ENCODE assay signal across 26 mouse cellular contexts in genomic region chrX:57374029-57374428, GRCm38 (mm10). TPM values are rescaled to one million over a fixed set of nuclear protein-coding genes. Genes with fewer than 3 reads are reported as not detected.
DNase-seq lines count a peak whose midpoint lies in the region; ATAC-seq lines count a peak whose summit lies in the region.
"Had no signal": no experiment of that assay in that cellular context is flagged by ENCODE, and none has a peak within 500 bp of the region (broad histone marks: within the 10 kb centered on the region; RNA-seq: fewer than 3 reads in every experiment).

No protein-coding gene starts in this region.

- H3K27me3 ChIP-seq in liver, embryonic 12.5 days (replicated peaks) = no peaks in the 10 kb centered on the region
- no peaks in the 10 kb centered on the region for H3K27me3 ChIP-seq in liver, embryonic 13.5 days
- no peaks in the 10 kb centered on the region for H3K27me3 ChIP-seq in liver, embryonic 15.5 days
- H3K27me3 ChIP-seq: embryonic facial prominence, embryonic 12.5 days; forebrain, embryonic 12.5 days had no signal

- H3K9ac ChIP-seq in liver, embryonic 12.5 days = peak overlapping the region; percentile 48; the same call in 1 of the 2 replicates
- H3K9ac ChIP-seq in liver, embryonic 13.5 days = peak overlapping the region; percentile 47
- H3K9ac ChIP-seq in liver, embryonic 15.5 days = no peak overlapping the region
- H3K9ac ChIP-seq: embryonic facial prominence, embryonic 12.5 days; forebrain, embryonic 12.5 days; forebrain, postnatal 0 days had no signal

- H3K4me3 ChIP-seq in liver, embryonic 12.5 days = no peak overlapping the region; the same call in 1 of the 2 replicates
- H3K4me3 ChIP-seq in liver, embryonic 13.5 days (replicated peaks) = no peak overlapping the region
- H3K4me3 ChIP-seq in liver, embryonic 15.5 days (replicated peaks) = no peak overlapping the region
- H3K4me3 ChIP-seq: embryonic facial prominence, embryonic 10.5 days; embryonic facial prominence, embryonic 12.5 days; forebrain, embryonic 10.5 days; forebrain, embryonic 12.5 days had no signal

- peak overlapping the region; percentile 88 for H3K27ac ChIP-seq in liver, embryonic 12.5 days
- H3K27ac ChIP-seq in liver, embryonic 13.5 days = peak overlapping the region; percentile 85
- peak overlapping the region; percentile 78 for H3K27ac ChIP-seq in liver, embryonic 15.5 days (replicated peaks)
- H3K27ac ChIP-seq: embryonic facial prominence, embryonic 10.5 days; embryonic facial prominence, embryonic 12.5 days; forebrain, embryonic 10.5 days; forebrain, embryonic 12.5 days had no signal

- H3K9me3 ChIP-seq in liver, embryonic 12.5 days (replicated peaks) = no peaks in the 10 kb centered on the region
- H3K9me3 ChIP-seq in liver, embryonic 13.5 days (replicated peaks) = no peaks in the 10 kb centered on the region
- H3K9me3 ChIP-seq in liver, embryonic 15.5 days (replicated peaks) = no peaks in the 10 kb centered on the region
- H3K9me3 ChIP-seq: embryonic facial prominence, embryonic 10.5 days; embryonic facial prominence, embryonic 12.5 days; forebrain, embryonic 10.5 days; forebrain, embryonic 12.5 days had no signal

- peak overlapping the region; percentile 53 for H3K4me2 ChIP-seq in liver, embryonic 12.5 days
- peak overlapping the region; percentile 48 for H3K4me2 ChIP-seq in liver, embryonic 13.5 days
- H3K4me2 ChIP-seq in liver, embryonic 15.5 days = peak overlapping the region; percentile 43
- H3K4me2 ChIP-seq: embryonic facial prominence, embryonic 12.5 days; forebrain, embryonic 12.5 days had no signal

- 50% methylated on average over 2 of the region's 2 CpGs for WGBS in liver, embryonic 12.5 days (ENCODE audit: insufficient replicate concordance)
- 41% methylated on average over 2 of the region's 2 CpGs for WGBS in liver, embryonic 13.5 days (ENCODE audit: insufficient replicate concordance)
- 40% methylated on average over 2 of the region's 2 CpGs for WGBS in liver, embryonic 15.5 days (ENCODE audit: insufficient replicate concordance)

- H3K36me3 ChIP-seq in liver, embryonic 12.5 days = peaks cover 27% of the 10 kb centered on the region
- peaks cover 20% of the 10 kb centered on the region for H3K36me3 ChIP-seq in liver, embryonic 13.5 days
- H3K36me3 ChIP-seq in liver, embryonic 15.5 days (replicated peaks) = peaks cover 18% of the 10 kb centered on the region

- no peak for DNase-seq in liver
- DNase-seq in liver, embryonic 13.5 days = no peak
- no peak for DNase-seq in layer of hippocampus, postnatal 14 days (ENCODE audit: low spot score in 2 of 2)
- DNase-seq in frontal cortex, postnatal 25 days (ENCODE audit: low spot score in 2 of 2) = no peak
- DNase-seq: adrenal gland, adult 2 months; adrenal gland, postnatal 25 days; cerebellum, adult 11-12 months; cerebellum, adult 2 months; cerebellum, adult 9-10 months; cerebellum, postnatal 10 days; cerebellum, postnatal 25 days; forebrain, postnatal 0 days had no signal

- peaks cover 39% of the 10 kb centered on the region for H3K4me1 ChIP-seq in liver, embryonic 12.5 days
- peaks cover 38% of the 10 kb centered on the region for H3K4me1 ChIP-seq in liver, embryonic 13.5 days (replicated peaks)
- peaks cover 35% of the 10 kb centered on the region for H3K4me1 ChIP-seq in liver, embryonic 15.5 days (replicated peaks)
- H3K4me1 ChIP-seq: embryonic facial prominence, embryonic 10.5 days; embryonic facial prominence, embryonic 12.5 days; forebrain, embryonic 10.5 days; forebrain, embryonic 12.5 days had no signal

- ATAC-seq in liver, embryonic 12.5 days = peak; percentile 51; the same call in 1 of the 2 replicates
- no peak for ATAC-seq in liver, embryonic 13.5 days (ENCODE audit: low read depth)
- ATAC-seq in liver, embryonic 15.5 days (ENCODE audit: insufficient read depth) = peak; percentile 60
- no peak for ATAC-seq in erythroblast, adult 5-6 weeks (replicated peaks; ENCODE audit: low FRiP score, poor library complexity, severe bottlenecking)
- ATAC-seq: forebrain, embryonic 14.5 days; forebrain, postnatal 0 days had no signal

RNA-seq across cellular contexts. Expression of gene Rbmx, which starts 18.8 kb away (rescaled TPM):
- polyA plus RNA-seq in liver, embryonic 12.5 days (2016; fragmentation: Nextera tagmentation; extraction: Ambion mirVana) = 36.4 and 37.2 TPM in 2 replicates
- 27.4 and 30.8 TPM in 2 replicates for polyA plus RNA-seq in liver, embryonic 13.5 days (2015; fragmentation: Nextera tagmentation; extraction: Ambion mirVana)
- 24.0 and 24.8 TPM in 2 replicates for polyA plus RNA-seq in liver, embryonic 15.5 days (2015; fragmentation: Nextera tagmentation; extraction: Ambion mirVana)
- 10 to 100 TPM; 65.2 to 71.4 TPM for total RNA-seq in layer of hippocampus, postnatal 14 days (2021)
- 13.4 and 13.8 TPM in 2 replicates for total RNA-seq in erythroblast, adult 5-6 weeks (2015; ENCODE audit: low replicate concordance)
- 15.5 and 18.6 TPM in 2 replicates for total RNA-seq in erythroblast, adult 5-6 weeks (2017; ENCODE audit: low replicate concordance)

RNA-seq across cellular contexts. Expression of gene Gm364, which starts 34.9 kb away (rescaled TPM):
- polyA plus RNA-seq in liver, embryonic 12.5 days (2016; fragmentation: Nextera tagmentation; extraction: Ambion mirVana) = not detected in 2 replicates
- not detected in 2 replicates for polyA plus RNA-seq in liver, embryonic 13.5 days (2015; fragmentation: Nextera tagmentation; extraction: Ambion mirVana)
- 0.05 TPM in 1 of 2 replicates, not detected in the other for polyA plus RNA-seq in liver, embryonic 15.5 days (2015; fragmentation: Nextera tagmentation; extraction: Ambion mirVana)
- not detected for total RNA-seq in layer of hippocampus, postnatal 14 days (2021)
- not detected in 2 replicates for total RNA-seq in erythroblast, adult 5-6 weeks (2015; ENCODE audit: low replicate concordance)
- not detected in 2 replicates for total RNA-seq in erythroblast, adult 5-6 weeks (2017; ENCODE audit: low replicate concordance)
- total RNA-seq: adrenal gland, adult 2 months; adrenal gland, postnatal 10 days; adrenal gland, postnatal 25 days; adrenal gland, postnatal 4 days; forebrain, postnatal 0 days; MEL had no signal
- polyA plus RNA-seq: adrenal gland, adult 2 months; cerebellum, adult 2 months; cortical plate, adult 2 months; embryonic facial prominence, embryonic 10.5 days; embryonic facial prominence, embryonic 12.5 days; embryonic facial prominence, embryonic 14.5 days; erythroblast, embryonic 14.5 days; forebrain, embryonic 10.5 days; forebrain, embryonic 12.5 days; forebrain, postnatal 0 days had no signal

RNA-seq across cellular contexts. Expression of gene Arhgef6, which starts 35.5 kb away (rescaled TPM):
- polyA plus RNA-seq in liver, embryonic 12.5 days (2016; fragmentation: Nextera tagmentation; extraction: Ambion mirVana) = 4.5 and 5.7 TPM in 2 replicates
- polyA plus RNA-seq in liver, embryonic 13.5 days (2015; fragmentation: Nextera tagmentation; extraction: Ambion mirVana) = 3.3 and 4.6 TPM in 2 replicates
- polyA plus RNA-seq in liver, embryonic 15.5 days (2015; fragmentation: Nextera tagmentation; extraction: Ambion mirVana) = 5.5 and 5.7 TPM in 2 replicates
- total RNA-seq in layer of hippocampus, postnatal 14 days (2021) = 10 to 100 TPM; 30.4 to 31.4 TPM
- total RNA-seq in erythroblast, adult 5-6 weeks (2015; ENCODE audit: low replicate concordance) = 47.8 and 56.2 TPM in 2 replicates
- total RNA-seq in erythroblast, adult 5-6 weeks (2017; ENCODE audit: low replicate concordance) = 25.8 and 37.2 TPM in 2 replicates

Comparison
In these comparisons a context has a peak if more than half of its experiments do, and no peak if none do; other contexts are left out.
1. ATAC-seq: peak in liver, embryonic 12.5 days (single experiment) and liver, embryonic 15.5 days (single experiment); none in liver, embryonic 13.5 days (single experiment) and erythroblast, adult 5-6 weeks (single experiment).
2. Peak in every context shown above with its lines, with median percentiles within 50 percentile points of each other: H3K27ac ChIP-seq and H3K4me2 ChIP-seq.